Mouse (Mus musculus): ENCODE data around the gene Poldip3.

Gene Poldip3

DNA sequence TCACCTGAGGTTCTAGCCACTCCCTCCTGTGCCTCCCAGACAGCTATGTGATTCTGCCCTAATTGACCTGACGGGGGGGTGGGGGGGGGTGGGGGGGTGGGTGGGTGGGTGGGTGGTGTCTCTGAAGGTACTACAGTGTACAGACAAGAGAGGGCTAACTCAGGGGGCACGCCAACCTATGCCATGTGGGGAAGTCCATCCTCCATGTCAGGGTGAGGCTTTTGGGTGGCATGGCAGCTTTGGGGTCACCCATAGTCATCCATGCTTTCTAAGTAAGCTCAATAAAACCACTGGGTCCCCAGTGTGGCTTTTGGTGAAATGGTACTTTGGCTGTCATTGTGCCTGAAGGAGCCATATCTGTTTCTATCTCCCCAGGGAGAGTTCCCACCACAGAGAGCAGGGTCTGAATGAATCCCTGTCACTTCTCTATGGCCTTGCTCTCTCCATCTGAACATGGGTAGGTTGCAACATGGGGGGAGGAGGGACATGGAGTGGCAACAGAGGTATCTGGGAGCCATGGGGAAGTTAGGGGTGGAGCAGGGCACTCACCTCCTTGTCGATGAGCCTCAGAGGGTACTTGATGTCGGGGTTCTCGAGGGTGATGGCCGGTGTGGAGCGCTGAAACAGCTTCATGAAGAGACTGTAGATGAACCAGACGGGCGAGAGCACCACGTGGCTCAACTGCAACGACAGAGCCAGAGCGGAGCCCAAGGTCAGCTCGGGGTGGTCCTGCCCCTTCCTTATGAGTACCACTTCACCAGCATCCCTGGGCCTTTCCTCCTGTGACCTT lies 16.5 kb upstream of the Poldip3 start:
- DNase-seq (ENCODE audit: low read depth, low spot score), result no peak

- no peak for DNase-seq (ENCODE audit: low read depth, low spot score)
Observed at GRCm38 (mm10) chr15:83164971-83165471, 15.8 kb upstream of the Poldip3 start.

DNA sequence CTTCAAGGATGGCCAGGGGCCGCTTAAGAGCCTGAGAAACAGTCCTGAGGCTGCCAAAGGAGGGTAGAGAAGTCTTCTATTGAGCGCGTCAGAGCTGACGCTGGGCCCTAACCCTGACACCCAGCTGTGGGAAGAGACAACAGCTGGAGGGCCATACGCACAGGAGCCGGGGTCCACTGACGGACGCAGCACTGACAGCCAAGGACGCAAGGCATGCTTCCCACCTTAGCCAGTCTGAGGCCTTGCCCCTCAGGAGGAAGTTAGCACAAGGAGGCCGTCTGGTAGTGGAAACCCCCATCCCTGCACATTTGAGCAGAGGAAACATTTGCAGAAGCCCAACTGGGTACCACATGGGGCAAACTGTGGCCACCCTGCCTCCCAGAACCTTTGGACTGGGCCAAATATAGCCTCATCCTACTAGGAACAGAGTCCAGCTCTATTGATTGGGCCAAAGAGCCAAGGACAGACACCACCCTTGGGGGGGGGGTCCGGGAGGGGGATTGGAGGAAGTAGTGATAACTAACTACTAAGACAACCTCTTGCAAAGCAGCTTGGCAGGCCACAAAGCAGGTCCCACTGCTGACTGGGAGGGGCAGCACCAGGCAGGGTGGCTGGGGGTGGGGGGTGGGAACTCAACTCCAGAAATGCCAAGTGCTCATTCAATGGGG lies 13.8 kb upstream of the Poldip3 start:
- DNase-seq (ENCODE audit: low read depth, low spot score), result no peak

GRCm38 (mm10) chr15:83162001-83162400 lies 12.8 kb upstream of the Poldip3 start:
- DNase-seq (ENCODE audit: low read depth, low spot score), result no peak

DNA sequence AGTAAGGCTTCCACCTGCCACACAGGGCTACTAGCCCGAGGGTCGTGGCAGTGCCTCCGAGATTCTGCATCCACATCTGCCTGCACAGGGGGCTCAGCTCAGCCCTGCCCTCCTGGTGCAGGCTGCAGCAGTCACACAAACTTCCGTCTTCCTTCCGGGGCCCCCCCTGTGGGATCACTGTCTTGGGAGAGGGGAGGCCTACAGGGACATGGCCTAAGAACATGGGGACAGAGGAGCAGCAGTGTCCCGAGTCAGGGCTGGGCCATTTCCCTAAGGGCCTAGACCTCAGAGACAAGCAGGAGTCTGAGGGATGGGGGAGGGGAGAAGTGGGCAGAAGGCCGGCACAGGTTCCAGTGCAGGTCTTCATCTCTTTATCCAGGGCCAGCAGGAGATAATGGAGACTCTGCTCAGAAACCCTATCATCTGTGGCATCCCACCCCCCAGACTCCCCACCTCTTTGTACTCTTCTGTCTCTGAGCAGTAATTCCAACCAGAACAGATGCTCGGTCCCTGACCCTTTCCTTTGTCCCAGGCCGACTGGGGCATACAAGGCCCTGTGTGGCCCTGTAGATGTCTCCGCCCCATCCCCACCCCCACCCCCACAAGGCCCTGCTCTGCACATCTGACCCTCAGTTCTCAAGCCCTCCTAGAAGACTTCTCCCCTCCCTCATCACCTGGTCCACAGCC lies 12.0 kb upstream of the Poldip3 start:
- no peak for DNase-seq (ENCODE audit: low read depth, low spot score)

- no peak for DNase-seq (ENCODE audit: low read depth, low spot score)
Observed at GRCm38 (mm10) chr15:83160561-83160960, 11.4 kb upstream of the Poldip3 start.

DNA sequence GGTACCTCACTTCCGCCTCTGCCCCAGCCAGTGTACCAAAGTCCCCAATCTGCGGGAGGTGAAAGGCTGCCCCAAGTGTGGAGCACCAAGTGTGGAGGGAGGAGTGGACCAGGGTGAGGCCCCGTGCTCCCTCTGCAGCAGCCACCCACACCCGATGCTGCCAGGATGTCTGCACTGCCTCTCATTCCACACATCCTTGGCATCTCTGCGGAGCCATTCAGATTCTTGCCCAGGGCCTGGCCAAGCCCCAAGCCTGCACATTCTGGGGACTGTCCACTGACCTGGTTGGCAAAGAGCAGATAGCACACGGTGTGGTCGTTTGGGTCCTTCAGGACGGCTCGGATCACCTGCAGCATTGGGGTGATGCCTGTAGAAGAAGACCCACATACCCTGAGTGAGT lies 10.6 kb upstream of the Poldip3 start:
- DNase-seq (ENCODE audit: low read depth, low spot score), result no peak

GRCm38 (mm10) chr15:83158587-83159160 lies 9.5 kb upstream of the Poldip3 start:
- no peak for DNase-seq (ENCODE audit: low read depth, low spot score)

DNA sequence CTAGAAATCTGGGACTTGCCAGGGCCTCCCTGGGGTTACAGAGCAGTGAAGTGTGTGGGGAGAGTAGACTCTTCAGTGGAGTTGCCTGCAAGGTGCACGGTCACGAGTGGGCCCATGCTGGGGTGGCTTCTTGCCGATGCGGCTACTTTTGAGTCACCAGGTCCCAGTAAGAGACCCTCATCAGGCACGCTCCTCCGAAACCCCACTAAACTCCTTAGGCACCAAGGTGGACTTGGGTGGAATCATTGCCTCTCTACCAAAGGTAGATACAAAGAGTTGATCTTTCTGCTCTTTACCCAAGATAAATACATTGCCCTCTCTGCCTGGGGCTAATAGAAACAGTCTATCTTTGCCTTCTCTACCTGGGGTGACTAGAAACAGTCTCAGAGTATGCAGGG lies 8.5 kb upstream of the Poldip3 start:
- no peak for DNase-seq (ENCODE audit: low read depth, low spot score)

DNA sequence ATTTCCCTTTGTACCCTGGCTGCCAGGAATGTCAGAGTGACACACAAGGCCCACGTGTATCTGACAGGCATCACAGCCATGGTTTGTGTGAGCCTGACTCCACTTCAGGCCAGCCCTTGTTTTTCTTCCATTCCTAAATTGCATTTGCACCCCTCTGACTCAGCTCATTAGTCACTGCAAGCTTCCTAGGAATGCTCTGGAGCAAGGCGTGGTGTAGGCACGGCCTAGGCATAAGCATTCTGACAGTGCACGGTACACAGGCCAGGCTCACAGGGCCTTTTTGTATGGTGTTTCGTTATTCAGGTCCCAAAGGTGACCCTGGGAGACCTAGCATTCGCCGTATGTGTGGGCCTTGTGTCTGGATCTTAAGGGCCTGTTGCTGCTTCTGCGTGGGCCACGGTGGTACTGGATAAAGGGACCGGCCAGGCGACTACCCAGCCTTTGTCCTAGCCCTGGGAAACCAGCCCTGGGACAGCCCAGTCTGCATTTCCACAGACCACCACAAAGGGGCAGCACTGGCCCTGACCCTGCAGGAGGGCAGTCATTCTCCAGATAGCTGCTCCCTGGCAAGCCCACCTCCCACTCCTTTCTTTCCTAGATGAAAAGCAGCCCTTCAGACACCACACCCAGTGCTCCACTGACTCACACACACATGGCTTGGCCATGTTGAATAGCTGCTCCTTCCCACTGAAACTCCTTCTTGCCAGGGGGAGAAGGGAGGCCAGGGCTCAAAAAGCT lies 7.9 kb upstream of the Poldip3 start:
- peak; percentile 51 for DNase-seq (ENCODE audit: low read depth, low spot score)

DNA sequence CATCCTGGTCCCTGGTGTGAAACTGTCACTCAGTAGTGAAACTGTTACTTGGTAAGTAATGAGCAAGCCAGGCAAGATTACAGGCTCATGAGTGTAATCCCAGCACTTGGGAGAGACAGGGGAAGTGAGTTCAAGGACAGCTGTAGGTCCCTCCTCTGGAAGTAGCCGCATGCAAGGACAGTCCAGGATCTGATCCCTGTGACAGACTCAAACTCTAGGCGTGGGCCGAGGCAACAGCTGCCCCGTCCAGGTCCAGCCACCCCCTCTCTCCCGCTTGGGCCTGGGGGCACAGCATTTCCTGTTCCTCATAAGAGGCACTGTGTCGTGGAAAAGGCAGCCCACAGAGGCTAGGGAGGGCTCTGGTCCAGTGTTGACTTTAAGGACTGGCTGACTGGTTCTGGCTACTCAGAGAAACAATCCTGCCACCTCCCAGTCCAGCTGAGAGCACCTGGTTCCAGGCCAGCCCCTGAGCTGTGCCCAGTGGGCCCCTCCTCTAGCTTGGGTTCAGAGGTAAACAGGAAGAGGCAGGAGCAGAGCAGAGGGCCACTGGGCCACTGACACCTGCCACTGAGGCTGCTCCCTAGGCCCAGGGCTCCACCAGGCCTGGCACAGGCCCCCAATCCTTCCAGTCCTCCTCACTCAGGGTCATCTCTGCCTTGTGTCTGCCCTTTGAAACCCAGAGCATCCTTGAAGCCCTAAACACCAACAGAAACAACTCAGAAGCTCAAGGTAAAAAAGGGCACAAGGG lies 6.7 kb upstream of the Poldip3 start:
- no peak for DNase-seq (ENCODE audit: low read depth, low spot score)

DNA sequence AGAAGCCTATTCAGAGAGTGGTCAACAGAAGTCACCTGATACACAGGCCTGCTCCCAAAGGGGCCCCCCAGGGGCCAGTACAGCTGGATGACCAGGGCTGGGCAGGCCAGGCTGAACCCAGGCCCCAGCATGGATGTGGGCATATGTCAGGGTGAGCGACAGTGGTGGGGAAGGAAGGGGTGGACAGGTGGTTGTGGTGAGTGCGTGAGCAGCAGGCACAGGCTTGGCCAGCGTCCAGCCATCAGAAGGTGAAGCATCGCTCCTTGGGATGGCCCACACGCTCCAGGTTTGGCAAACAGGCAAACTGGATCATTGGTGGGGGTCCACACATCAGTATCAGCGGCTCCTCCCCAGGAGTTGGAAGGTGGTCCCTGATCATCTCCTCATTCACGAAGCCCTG lies 5.1 kb upstream of the Poldip3 start:
- no peak for DNase-seq (ENCODE audit: low read depth, low spot score)

- no peak for DNase-seq (ENCODE audit: low read depth, low spot score)
Observed at GRCm38 (mm10) chr15:83150694-83151093, 1.5 kb upstream of the Poldip3 start.

DNA sequence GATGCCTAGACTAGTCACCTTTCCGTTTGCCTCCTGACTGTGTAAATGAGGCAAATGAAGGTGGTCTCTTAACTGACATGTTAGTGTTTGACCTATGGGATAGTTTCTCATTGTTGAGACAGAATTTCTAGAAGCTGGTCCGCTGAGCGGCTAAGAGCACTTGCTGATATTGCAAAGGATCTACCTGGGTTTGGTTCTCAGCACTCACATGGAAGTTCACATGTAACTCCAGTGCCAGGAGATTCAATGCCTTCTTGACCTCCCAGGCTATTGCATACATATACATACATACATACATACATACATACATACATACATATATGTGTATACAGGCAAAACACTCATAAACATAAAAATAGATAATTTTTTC lies 874 bp upstream of the Poldip3 start:
- no peak for DNase-seq (ENCODE audit: low read depth, low spot score)

GRCm38 (mm10) chr15:83148801-83149195 lies 386 bp downstream of the Poldip3 start:
- no peak for DNase-seq (ENCODE audit: low read depth, low spot score)

- peak; percentile 16 for DNase-seq (ENCODE audit: low read depth, low spot score)
Observed at GRCm38 (mm10) chr15:83148395-83148794, 789 bp downstream of the Poldip3 start.

DNA sequence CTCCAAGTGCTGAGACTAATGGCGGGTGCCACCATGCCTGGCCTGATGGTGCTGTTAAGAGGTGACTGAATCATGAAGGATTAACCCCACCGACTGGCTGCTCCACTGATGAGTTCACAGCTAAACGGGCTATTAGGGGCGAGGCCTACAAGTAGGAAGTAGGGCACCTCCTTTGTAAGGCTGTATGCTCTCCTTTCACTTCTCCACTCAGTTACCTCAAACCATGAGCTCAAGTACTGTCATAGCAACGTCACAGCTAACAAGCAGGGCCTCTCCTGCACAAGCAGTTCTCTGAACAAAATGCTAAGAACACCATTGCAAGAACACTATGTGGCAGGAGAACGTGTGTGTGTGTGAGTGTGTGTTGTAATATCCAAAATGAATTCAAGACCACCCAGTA lies 3.6 kb downstream of the Poldip3 start:
- no peak for DNase-seq (ENCODE audit: low read depth, low spot score)

DNA sequence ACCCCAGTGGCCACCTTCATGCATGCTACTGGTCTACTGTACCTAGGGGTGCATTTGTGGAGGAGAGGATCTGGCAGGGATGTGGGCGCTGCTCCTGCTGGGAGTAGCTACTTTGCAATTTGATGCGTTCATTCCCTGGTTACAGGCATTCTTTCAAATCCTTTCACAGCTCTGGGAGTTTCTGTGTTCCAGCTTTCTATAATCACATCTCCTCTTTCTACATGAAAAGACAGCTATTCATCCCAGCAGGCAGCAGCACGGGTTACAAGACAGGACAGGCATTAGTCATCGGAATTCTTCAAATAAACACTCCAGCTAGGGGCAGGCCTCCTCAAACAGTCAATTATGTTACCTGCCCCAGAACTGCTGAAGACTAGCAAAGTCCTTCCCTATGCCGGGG lies 6.3 kb downstream of the Poldip3 start:
- no peak for DNase-seq (ENCODE audit: low read depth, low spot score)

GRCm38 (mm10) chr15:83135654-83136053 lies 13.5 kb downstream of the Poldip3 start:
- DNase-seq (ENCODE audit: low read depth, low spot score), result no peak

DNA sequence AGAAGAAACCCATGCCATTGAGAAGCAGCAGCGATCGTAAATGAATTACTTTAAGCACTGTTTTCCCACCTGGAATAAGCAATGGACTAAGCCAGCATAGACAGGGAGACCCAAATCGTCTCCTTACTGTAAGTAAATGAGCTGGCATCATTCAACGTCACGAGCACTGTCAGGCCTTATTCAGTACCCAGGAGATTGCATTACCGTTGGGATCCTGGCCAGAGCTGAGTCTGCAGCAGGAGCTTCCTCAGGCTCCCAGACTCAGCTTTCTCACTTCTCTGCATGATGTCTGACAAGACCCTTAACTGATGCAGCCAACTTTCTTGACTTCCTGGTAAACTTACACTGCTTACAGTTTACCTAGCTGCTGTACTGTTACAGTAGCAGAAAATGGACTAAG lies 14.5 kb downstream of the Poldip3 start:
- no peak for DNase-seq (ENCODE audit: low read depth, low spot score)

Data from forelimb bud, embryonic 11.5 days (tissue).